Mouse (Mus musculus) neural tube, embryonic 14.5 days (tissue): Measurements from ENCODE around the gene Scamp1. TPM values are rescaled to one million over a fixed set of nuclear protein-coding genes. Genes with fewer than 3 reads are reported as not detected.

ENCODE experiments used
- ATAC-seq: fragments of 200-750 bp; cut with Nextera tagmentation; 2 replicates; pipeline ENCODE4 v1.8.0; 2017; ENCODE audit warnings: low read depth, mild to moderate bottlenecking, moderate TSS enrichment, moderate library complexity
- H3K27ac ChIP-seq: fragments of 300-500 bp; sonication (generic); 2 replicates; pipeline ENCODE4 v1.5.1; 2014; ENCODE audit warnings: low read depth, mild to moderate bottlenecking, control low read depth, low read length, moderate library complexity, mixed read lengths
- H3K27me3 ChIP-seq: fragments of 300-500 bp; sonication (generic); 2 replicates; pipeline ENCODE4 v1.6.1; 2014; ENCODE audit warnings: low read length; ENCODE audit not compliant: control insufficient read depth, insufficient read depth
- H3K36me3 ChIP-seq: fragments of 300-500 bp; sonication (generic); 2 replicates; pipeline ENCODE4 v1.6.1; 2014; ENCODE audit warnings: low read length, mixed read lengths; ENCODE audit not compliant: control insufficient read depth, insufficient read depth
- H3K4me1 ChIP-seq: fragments of 300-500 bp; sonication (generic); 2 replicates; pipeline ENCODE4 v1.6.1; 2014; ENCODE audit warnings: low read length; ENCODE audit not compliant: control insufficient read depth, insufficient read depth
- H3K4me2 ChIP-seq: fragments of 300-500 bp; sonication (generic); 2 replicates; pipeline ENCODE4 v1.6.1; 2014; ENCODE audit warnings: mild to moderate bottlenecking, low read depth, low read length, control low read depth
- H3K4me3 ChIP-seq: fragments of 300-500 bp; sonication (generic); 2 replicates; pipeline ENCODE4 v1.5.1; 2014; ENCODE audit warnings: low read depth, low read length, control low read depth, mixed read lengths
- H3K9ac ChIP-seq: fragments of 300-500 bp; sonication (generic); replicated peaks from 2 replicates; pipeline ENCODE4 v1.6.1; 2014; ENCODE audit warnings: low read depth, mild to moderate bottlenecking, control low read depth, low read length, mixed read lengths
- H3K9me3 ChIP-seq: fragments of 300-500 bp; sonication (generic); 2 replicates; pipeline ENCODE4 v1.6.1; 2016; ENCODE audit warnings: low read length; ENCODE audit not compliant: control insufficient read depth
- WGBS: fragments of 180-500 bp; shearing (Covaris S2); extraction: QIAGEN DNeasy Blood & Tissue Kit; methylation state at CpG from one replicate; pipeline ENCODE4 v1.1.7; 2014; 5-methylcytosine and 5-hydroxymethylcytosine counted together
- polyA plus RNA-seq: library from polyadenylated mRNA; unstranded; fragments of >200 nt; fragmentation: Nextera tagmentation; extraction: Ambion mirVana; gene quantifications from 2 replicates; pipeline ENCODE4 v1.2.1, GENCODE M21; 2014

The Scamp1 gene
- polyA plus RNA-seq, 1 experiment from 2014 or later: 181 TPM

DNA sequence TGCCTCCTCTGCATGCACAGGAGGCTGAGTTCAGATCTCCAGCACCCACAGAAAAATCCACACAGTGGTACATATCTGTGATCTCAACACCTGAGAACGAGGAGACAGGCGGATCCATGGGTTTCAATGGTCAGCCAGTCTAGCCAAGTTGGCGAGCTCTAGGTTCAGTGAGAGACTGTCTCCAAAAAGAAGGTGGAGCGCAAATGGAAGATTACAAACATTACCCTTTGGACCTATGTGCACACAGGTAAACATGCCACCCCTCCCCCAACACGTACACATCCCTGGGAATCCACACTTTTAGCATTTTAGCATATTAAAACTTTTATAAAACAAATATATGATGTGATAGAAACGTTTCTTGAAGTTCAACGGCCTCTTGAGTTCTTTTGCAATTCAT lies 21.9 kb upstream of the Scamp1 start:
- Histone ChIP-seq H3K36me3 (no peaks in the 10 kb centered on the region), H3K27ac (no peak overlapping the region), H3K4me3 (no peak overlapping the region), H3K9me3 (no peaks in the 10 kb centered on the region), H3K4me1 (no peaks in the 10 kb centered on the region), H3K4me2 (no peak overlapping the region; the same call in 1 of the 2 replicates), H3K27me3 (no peaks in the 10 kb centered on the region), H3K9ac (no peak overlapping the region)
- ATAC-seq: no peak
- 91% methylated on average over 7 of the region's 7 CpGs for WGBS

DNA sequence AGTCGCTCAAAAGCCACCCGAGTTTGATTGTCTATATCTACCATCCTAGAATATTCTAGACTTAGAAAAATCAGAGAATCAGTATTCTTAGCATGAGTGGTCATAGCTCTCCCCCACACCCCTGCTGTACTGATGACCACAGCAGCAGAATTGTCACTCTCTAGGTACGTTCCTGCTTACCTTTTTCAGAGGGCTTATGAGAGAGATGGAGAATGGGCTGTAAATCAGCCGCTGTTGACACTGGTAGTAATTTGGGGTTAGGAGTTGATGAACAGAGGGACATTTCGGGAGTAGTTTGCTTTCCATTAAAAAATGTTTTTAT lies 21.3 kb upstream of the Scamp1 start:
- Histone ChIP-seq H3K4me2 (peak overlapping the region; percentile 21; the same call in 1 of the 2 replicates), H3K4me1 (no peaks in the 10 kb centered on the region), H3K27me3 (no peaks in the 10 kb centered on the region), H3K4me3 (no peak overlapping the region), H3K36me3 (no peaks in the 10 kb centered on the region), H3K27ac (peak overlapping the region; percentile 11; the same call in 1 of the 2 replicates), H3K9ac (no peak overlapping the region), H3K9me3 (no peaks in the 10 kb centered on the region)
- ATAC-seq: peak; percentile 68; the same call in 1 of the 2 replicates
- 20% methylated on average over 5 of the region's 5 CpGs for WGBS

DNA sequence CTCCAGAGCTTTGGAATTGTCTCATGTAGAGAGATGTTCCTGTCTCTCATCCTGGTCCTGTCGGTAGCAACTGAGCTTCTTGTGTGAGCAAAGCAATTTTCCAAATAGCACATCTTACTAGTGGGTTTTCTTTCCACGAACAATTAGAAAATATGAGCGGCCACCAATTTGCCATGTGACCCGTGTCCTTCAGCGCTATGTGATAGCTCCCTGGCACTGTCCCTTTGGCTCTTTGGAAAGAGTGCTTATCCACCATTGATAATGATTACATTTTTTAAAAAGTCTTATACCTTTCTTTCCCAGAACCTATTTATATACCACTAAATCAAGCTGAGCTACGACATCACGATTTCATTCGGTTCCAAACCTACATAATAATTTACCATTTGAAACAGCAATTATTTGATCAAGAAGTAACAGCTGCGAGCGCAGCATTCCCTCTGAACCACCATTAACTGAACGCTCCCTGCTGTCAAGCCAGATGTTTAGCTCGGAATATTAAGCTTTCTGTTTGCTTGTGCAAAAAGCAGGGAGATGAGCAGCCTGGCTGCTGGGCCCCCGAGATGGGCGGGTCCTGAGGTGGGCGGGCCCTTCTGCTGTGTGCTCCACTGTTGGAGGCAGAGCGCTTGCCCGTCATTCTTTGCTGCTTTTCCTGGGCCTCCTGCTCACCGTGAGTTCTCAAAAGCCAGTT lies 20.8 kb upstream of the Scamp1 start:
- Histone ChIP-seq H3K27me3 (no peaks in the 10 kb centered on the region), H3K4me1 (no peaks in the 10 kb centered on the region), H3K4me3 (no peak overlapping the region), H3K36me3 (no peaks in the 10 kb centered on the region), H3K9ac (no peak overlapping the region), H3K27ac (peak overlapping the region; percentile 11; the same call in 1 of the 2 replicates), H3K4me2 (peak overlapping the region; percentile 21; the same call in 1 of the 2 replicates), H3K9me3 (no peaks in the 10 kb centered on the region)
- peak; percentile 95 for ATAC-seq
- WGBS: 25% methylated on average over 18 of the region's 18 CpGs

DNA sequence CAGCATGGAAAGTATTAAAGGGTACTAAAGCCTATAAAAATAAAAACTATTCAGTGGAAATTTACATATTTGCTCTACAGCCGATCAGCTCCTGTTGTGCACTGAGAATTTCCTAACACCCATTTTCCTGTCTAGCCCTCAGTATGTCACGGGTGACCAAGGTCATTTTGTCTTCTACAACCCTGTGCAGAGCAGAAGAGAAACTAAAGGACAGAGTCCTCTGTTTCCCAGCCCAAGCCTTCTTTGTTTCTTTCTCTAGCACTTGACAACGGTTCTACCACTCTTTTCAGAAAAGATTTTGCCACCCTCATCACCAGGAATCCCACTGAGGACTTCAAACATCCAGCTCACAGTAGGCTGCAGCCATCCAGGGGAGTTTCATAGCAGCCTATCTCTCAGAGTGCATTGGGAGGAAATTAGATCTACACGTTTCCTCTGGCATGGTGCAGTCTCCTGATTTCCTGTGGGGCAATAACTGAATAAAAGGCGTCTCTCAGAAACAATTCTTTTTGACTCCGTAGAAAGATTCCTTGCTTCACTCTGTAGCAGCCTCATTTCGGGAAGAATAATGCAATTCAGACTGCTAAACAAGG lies 15.4 kb upstream of the Scamp1 start:
- 29% methylated on average over 7 of the region's 7 CpGs for WGBS
- no peaks in the 10 kb centered on the region for H3K9me3 ChIP-seq
- no peak for ATAC-seq

DNA sequence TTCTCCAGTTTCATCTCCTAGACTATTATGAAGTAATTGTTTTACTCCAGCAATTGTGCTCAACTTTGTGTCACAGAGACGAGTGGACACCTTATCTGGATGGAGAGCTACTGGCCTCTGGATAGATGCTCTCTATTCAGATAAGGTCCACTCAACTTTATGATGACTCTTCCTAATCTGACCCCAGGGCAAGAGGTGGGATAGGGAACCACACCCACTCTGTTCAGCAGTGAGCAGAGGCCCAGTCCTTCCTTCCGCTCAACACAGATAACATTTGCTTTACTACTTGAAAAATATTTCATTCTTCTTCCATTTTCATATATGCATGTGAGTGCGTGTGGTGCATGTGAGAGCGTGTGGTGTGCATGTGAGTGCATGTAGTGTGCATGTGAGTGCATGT lies 14.6 kb upstream of the Scamp1 start:
- no peak overlapping the region for H3K4me2 ChIP-seq
- H3K4me1 ChIP-seq: no peaks in the 10 kb centered on the region
- H3K27ac ChIP-seq: no peak overlapping the region
- H3K9me3 ChIP-seq: no peaks in the 10 kb centered on the region
- no peaks in the 10 kb centered on the region for H3K36me3 ChIP-seq
- H3K9ac ChIP-seq: no peak overlapping the region
- H3K4me3 ChIP-seq: no peak overlapping the region
- WGBS: 89% methylated on average over 4 of the region's 4 CpGs
- no peaks in the 10 kb centered on the region for H3K27me3 ChIP-seq
- ATAC-seq: no peak

More for the DNA sequence above, 15.4 kb upstream of the Scamp1 start:
- Histone ChIP-seq H3K27ac (no peak overlapping the region), H3K9ac (no peak overlapping the region), H3K27me3 (no peaks in the 10 kb centered on the region), H3K36me3 (no peaks in the 10 kb centered on the region), H3K4me3 (no peak overlapping the region), H3K4me1 (no peaks in the 10 kb centered on the region), H3K4me2 (no peak overlapping the region)

DNA sequence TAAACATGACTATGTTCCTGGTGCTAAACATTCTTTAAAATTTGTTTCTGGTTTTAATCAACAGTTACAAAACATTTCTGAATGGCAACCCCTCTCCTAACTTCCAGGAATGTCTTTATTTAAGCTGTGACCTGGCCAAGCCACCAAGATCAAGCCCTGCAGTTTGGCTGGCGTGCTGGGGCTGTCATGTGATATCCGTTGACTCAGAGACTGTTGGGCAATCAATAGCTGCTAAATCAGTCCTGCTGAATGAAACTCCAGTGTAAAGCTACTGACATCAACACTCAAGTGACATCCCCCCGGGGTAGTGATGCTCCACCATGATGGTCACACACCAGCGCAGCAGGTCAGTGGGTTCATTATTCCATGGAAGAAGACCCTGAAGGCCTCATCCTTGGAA lies 12.7 kb upstream of the Scamp1 start:
- no peak overlapping the region for H3K4me2 ChIP-seq
- H3K9me3 ChIP-seq: no peaks in the 10 kb centered on the region
- H3K4me1 ChIP-seq: no peaks in the 10 kb centered on the region
- no peak for ATAC-seq
- no peaks in the 10 kb centered on the region for H3K27me3 ChIP-seq
- H3K4me3 ChIP-seq: no peak overlapping the region
- 85% methylated on average over 4 of the region's 4 CpGs for WGBS
- no peaks in the 10 kb centered on the region for H3K36me3 ChIP-seq
- no peak overlapping the region for H3K27ac ChIP-seq
- H3K9ac ChIP-seq: no peak overlapping the region

DNA sequence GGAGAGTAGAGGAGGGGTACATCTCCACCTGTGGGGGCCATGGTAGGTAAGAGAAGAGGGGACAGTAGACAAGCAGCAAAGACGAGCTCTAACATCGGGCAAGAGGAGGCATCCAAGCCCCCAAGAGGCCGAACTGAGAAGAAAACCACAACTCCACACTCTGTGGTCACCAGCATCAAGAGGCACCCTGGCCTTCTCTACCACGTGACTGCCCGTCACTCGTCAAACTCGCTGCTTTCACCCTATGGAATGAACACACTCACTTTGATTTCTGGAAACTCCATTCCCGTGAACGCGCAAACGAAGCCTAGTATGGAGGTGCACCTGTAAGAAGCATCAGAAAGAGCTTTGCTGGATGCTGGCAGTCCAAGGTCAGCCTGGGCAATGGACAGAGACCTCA lies 10.7 kb upstream of the Scamp1 start:
- Histone ChIP-seq H3K27me3 (no peaks in the 10 kb centered on the region), H3K4me1 (no peaks in the 10 kb centered on the region), H3K4me2 (no peak overlapping the region), H3K36me3 (no peaks in the 10 kb centered on the region), H3K4me3 (no peak overlapping the region), H3K9ac (no peak overlapping the region), H3K27ac (no peak overlapping the region), H3K9me3 (no peaks in the 10 kb centered on the region)
- no peak for ATAC-seq
- 90% methylated on average over 11 of the region's 11 CpGs for WGBS

DNA sequence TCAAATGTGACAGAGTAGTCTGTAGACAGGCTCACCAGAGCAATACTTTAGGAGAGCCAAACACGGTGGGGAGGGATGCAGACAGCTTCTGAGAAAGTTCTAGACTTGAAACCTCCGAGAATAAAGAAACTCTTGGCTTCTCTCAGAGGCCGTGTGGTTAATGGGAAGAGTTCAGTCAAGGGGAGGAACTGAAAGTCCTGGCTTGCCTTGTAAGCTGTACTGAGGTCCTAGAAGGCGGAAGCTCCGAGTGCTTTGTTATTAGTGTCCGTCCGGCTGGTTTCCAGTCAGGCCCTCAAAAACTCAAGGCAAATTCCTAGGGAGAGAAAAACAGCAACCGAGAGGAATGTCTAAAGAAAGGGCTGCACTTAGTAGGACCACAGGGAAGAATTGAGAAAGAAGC lies 10.3 kb upstream of the Scamp1 start:
- ATAC-seq: no peak
- Histone ChIP-seq H3K9ac (no peak overlapping the region), H3K9me3 (no peaks in the 10 kb centered on the region), H3K4me2 (no peak overlapping the region), H3K4me3 (no peak overlapping the region), H3K36me3 (no peaks in the 10 kb centered on the region), H3K4me1 (no peaks in the 10 kb centered on the region), H3K27me3 (no peaks in the 10 kb centered on the region), H3K27ac (no peak overlapping the region)
- WGBS: 87% methylated on average over 8 of the region's 8 CpGs

DNA sequence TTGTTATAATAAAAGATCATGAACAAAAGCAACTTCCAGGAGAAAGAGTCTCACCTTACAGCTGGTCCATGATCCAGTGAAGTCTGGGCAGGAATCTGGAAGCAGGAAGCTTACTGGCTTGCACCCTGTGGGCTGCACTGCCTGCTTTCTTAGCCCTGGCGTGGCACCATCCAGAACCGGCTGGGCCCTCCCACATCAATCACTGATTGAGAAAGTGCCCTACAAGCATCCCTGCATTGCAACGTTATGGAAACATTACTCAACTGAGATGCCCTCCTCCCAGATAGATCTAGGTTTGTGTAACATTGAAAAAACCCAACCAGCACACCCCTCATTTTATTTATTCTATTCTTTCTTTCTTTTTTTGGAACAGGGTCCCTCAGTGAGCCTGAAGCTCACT lies 9.2 kb upstream of the Scamp1 start:
- 55% methylated on average over 3 of the region's 3 CpGs for WGBS

More for the DNA sequence above, 9.2 kb upstream of the Scamp1 start:
- Histone ChIP-seq H3K9ac (no peak overlapping the region), H3K4me1 (no peaks in the 10 kb centered on the region), H3K36me3 (no peaks in the 10 kb centered on the region), H3K9me3 (no peaks in the 10 kb centered on the region), H3K4me2 (no peak overlapping the region), H3K27ac (no peak overlapping the region), H3K27me3 (no peaks in the 10 kb centered on the region), H3K4me3 (no peak overlapping the region)
- ATAC-seq: no peak
